Mouse (Mus musculus): ENCODE data around the gene Gm867. TPM values are rescaled to one million over a fixed set of nuclear protein-coding genes. Genes with fewer than 3 reads are reported as not detected.

The Gm867 gene
- polyA plus RNA-seq (2017; shearing (Covaris generic)) = 0.19 TPM

DNA sequence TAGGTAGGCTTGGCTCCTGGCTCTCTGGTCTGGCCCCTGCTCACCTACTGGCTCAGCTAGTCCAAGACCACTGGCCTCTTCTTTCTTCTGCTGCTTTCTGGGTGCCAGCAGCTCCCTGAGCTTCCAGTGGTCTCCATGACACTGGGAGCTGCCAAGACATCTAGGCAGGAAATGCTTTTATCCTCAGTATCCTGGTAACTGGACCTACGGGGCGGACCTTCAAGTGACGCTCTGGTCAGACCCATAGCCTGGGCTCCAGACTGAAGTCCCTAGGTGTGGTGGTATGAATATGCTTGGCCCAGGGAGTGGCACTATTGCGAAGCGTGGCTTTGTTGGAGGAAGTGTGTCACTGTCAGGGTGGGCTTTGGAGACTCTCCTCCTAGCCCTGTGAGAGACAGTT lies at the start of gene Gm867:
TSS of gene Gm867 (minus strand) at position 153 of the 400 bp plus-strand sequence.

DNA sequence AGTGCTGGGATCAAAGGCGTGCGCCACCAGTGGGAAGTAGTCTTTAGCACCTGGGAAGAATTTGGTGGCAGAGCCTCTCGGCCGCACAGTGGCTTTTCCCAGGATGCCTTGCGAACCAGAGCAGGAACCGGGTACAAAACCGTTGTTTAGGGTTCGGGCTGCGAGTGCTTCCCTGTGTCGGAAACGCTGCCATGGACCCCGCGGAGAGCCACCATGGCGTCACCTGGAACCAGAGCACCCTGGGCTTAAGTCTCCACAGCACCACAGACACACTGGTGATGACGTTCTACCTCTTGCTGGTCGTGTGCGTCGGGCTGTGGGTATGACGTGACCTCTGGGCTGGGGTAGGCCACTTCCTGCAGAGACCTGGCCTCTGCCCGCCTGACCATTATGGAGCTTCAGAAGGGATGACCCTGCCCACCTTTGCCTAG lies 13.9 kb upstream of the Gm867 start, which contains the start of gene Gm5134:
TSS of gene Gm5134 (plus strand) at position 134 of the 431 bp plus-strand sequence.

DNA sequence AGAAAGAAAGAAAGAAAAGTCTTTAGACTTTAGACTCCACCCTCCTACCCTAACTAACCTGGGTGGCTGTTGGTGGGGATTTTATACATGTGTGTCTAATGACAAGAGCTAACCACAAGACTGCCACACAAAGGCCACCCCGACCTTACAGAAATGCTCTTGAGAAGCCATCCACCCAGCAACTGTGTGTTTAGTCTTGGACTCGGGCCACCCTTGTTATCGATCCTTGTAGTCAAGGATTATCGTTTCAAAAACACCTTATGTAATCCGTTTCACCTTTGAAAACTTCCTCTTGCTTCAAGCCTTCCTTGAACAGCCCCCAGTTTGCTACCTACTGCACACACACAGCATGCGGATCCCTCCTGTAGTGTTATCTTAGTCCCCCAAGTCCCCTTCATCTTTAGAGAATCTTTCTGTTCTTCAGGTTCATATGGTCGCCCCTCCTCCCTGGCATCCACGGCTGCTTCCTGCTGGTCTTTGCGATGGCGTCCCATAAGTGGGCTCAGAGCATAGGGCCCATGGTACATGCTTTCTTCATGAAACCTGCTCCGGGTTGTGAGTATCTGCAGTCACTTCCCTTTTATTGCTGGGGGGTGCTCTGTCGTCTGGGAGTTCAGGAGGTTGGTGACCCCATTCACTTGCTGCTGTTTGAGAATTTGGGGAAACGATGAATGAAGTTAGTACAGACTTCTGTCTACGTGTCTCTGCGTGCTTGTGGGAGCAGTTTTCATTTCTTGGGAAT lies 2.4 kb upstream of the Gm867 start, which contains the start of gene Vpreb3:
TSS of gene Vpreb3 (plus strand) at position 322 of the 742 bp plus-strand sequence.

DNA sequence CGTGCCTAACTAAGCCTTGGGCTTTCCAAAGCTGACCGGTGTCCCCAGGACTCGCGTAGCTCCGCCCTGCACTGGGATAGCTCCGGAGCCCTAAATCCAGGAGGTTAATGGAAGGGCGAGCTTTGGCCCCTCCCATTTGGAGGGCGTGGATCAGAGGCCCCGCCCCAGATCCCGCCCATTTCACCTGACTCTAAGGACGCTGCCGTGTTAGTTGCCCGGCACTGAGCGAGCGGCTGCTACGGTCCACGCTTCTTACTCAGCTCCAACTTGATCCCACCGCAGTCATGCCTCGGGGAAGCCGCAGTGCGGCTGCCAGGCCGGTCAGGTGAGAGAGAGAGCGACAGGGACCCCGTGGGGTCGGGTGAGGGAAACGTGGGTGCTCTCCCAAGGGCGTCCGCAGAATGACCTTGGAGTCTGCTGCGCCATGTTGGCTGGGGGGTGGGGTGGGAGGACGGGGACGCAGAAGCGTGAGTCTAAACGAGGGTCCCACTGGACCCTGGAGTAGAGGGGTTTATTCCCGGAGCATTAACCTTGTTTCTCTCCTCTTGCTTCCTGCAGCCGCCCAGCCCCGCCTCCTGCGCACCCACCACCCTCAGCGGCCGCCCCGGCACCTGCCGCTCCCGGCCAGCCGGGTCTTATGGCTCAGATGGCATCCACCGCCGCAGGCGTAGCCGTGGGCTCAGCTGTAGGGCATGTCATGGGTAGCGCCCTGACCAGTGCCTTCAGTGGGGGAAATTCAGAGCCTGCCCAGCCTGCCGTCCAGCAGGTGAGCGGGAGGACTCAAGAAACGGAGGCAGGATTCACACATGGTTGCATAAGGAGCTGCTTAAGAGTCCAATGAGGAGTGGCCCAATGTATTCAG lies 4.6 kb downstream of the Gm867 start, which contains the start of gene Mmp11:
TSS of gene Mmp11 (minus strand) at position 817 of the 862 bp plus-strand sequence.

DNA sequence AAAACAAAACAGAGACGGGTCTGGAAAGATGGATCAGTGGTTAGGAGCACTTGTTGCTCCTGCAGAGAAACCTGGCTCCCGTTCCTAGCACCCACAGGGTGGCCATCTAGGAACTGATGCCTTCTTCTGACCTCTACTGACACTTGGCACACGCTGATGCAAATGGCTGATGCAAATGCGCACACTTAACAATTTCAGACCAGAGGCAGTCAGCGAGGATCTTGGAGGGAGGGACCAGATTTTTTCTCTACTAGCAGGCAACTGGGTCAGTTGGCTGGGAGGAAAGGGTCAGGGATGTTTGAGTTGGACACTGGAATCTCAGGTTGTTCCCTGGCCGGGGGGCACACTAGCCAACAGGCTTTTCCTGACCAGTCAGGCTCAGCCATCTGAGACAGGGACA lies 7.6 kb downstream of the Gm867 start, which contains the start of gene Chchd10:
TSS of gene Chchd10 (plus strand) at position 240 of the 400 bp plus-strand sequence.

DNA sequence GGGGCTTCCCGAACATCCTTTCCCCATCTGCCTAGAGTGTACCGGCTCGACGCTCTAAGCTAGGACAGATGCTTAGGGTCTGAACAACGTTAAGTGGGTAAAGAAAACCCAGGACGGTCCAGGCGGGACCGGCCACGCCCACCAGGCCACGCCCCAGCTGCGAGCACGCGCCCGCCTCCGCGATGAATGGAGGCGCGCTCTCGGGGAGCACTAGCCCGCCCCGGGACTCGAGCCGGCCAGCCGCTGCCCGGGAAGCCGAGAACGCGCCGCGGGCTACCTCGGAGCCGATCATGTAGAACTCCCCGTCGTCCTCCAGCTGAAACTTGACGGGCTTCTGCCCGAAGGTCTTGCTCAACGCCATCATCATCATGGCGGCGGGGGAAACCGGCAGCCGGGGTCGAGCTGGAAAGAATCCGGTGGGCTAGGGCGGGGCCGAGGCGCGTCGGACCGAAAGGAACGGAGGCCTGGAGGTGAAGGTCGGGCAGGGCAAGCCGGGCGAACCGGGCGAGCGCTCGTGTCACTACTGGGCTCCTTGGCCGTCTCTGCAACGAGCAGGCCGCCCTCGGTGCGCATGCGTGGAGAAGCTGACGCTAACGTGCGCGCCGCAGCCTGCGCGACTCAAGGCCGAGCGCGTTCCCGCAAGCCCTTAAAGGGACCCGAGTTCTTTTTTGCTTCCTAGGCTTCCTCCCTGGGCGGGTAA lies 19.3 kb downstream of the Gm867 start, which contains the start of gene Smarcb1:
TSS of gene Smarcb1 (minus strand) at position 592 of the 700 bp plus-strand sequence.

DNA sequence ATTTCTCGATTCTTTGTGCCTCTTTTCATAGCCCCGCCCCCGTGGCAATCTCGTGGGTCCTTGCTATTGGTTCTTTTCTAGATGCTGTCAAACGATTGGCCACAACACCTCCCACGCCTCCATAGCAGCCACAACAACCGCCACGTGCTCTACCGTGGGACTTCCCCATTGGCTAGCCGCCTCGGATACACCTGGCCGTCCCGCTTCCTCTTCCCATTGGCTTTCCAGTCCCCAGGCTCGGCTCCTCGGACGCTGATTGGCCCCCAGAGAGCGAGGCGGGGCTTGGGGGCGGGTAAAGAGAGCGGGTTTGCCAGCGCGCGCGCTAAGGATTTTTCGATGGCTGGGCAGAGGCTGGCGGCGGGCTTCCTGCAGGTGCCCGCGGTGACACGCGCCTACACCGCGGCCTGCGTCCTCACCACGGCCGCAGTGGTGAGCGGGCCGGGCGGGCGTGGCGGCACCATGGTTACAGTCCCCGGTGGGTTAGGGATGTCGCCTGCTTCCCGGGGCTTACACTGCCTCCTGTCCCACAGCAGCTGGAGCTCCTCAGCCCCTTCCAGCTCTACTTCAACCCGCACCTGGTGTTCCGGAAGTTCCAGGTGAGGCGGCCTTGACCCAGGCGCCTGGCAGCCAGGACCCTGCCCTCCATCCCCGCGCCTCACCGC lies 47.3 kb downstream of the Gm867 start, which contains the start of gene Derl3:
TSS of gene Derl3 (plus strand) at position 325 of the 662 bp plus-strand sequence.

Other genes starting within 250 kb of the Gm867 start
- gene Cabin1, start 176.3 kb downstream of the Gm867 start, polyA plus RNA-seq (2017; shearing (Covaris generic)) = 52.2 TPM
- 61.6 TPM for gene Ddt, start 167.3 kb downstream of the Gm867 start, polyA plus RNA-seq (2017; shearing (Covaris generic))
- gene Gm20441, start 159.7 kb downstream of the Gm867 start, polyA plus RNA-seq (2017; shearing (Covaris generic)) = not detected
- 4.6 TPM for gene Gstt3, start 159.3 kb downstream of the Gm867 start, polyA plus RNA-seq (2017; shearing (Covaris generic))
- 0.17 TPM for gene Gstt1, start 142.1 kb downstream of the Gm867 start, polyA plus RNA-seq (2017; shearing (Covaris generic))
- not detected for gene Gstt4, start 118.1 kb downstream of the Gm867 start, polyA plus RNA-seq (2017; shearing (Covaris generic))
- gene Gstt2, start 103.2 kb downstream of the Gm867 start, polyA plus RNA-seq (2017; shearing (Covaris generic)) = 48.5 TPM
- 582 TPM for gene Mif, start 80.4 kb downstream of the Gm867 start, polyA plus RNA-seq (2017; shearing (Covaris generic))
- 2.9 TPM for gene Derl3, start 47.3 kb downstream of the Gm867 start, polyA plus RNA-seq (2017; shearing (Covaris generic))
- 110 TPM for gene Smarcb1, start 19.1 kb downstream of the Gm867 start, polyA plus RNA-seq (2017; shearing (Covaris generic))
- gene Chchd10, start 7.5 kb downstream of the Gm867 start, polyA plus RNA-seq (2017; shearing (Covaris generic)) = 195 TPM
- gene Mmp11, start 4.2 kb downstream of the Gm867 start, polyA plus RNA-seq (2017; shearing (Covaris generic)) = 17.6 TPM
- 1.1 TPM for gene Vpreb3, start 2.4 kb upstream of the Gm867 start, polyA plus RNA-seq (2017; shearing (Covaris generic))
- 1.8 TPM for gene Gm5134, start 13.8 kb upstream of the Gm867 start, polyA plus RNA-seq (2017; shearing (Covaris generic))
- 39.0 TPM for gene Zfp280b, start 92.0 kb upstream of the Gm867 start, polyA plus RNA-seq (2017; shearing (Covaris generic))
- gene Slc5a4b, start 170.3 kb upstream of the Gm867 start, polyA plus RNA-seq (2017; shearing (Covaris generic)) = not detected
- not detected for gene Slc5a4a, start 206.8 kb upstream of the Gm867 start, polyA plus RNA-seq (2017; shearing (Covaris generic))

All from CD4-positive, CD25-positive, alpha-beta regulatory T cell (primary cell).